Mouse (Mus musculus) B cell, adult 2 months (primary cell): ENCODE measurements at regions not wholly inside any gene's neighbourhood (a gene's known extent, or its start where the extent isn't known, plus 50 kb on each side); places are given as distances from the start of the nearest gene placed in this dataset.

ENCODE experiments used
- DNase-seq, 2 experiments: peaks; one replicate each; pipeline ENCODE4 v3.0.0; 2022

GRCm38 (mm10) chr9:120628794-120629560, 57.7 kb downstream of the Rpl14 start:
- no peak for DNase-seq

- DNase-seq = no peak
These were observed 58.4 kb downstream of the Rpl14 start for GRCm38 (mm10) chr9:120629609-120630008.

GRCm38 (mm10) chr9:120632821-120633220, 61.6 kb downstream of the Rpl14 start:
- DNase-seq = no peak

- no peak for DNase-seq
These were observed 71.4 kb downstream of the Rpl14 start for GRCm38 (mm10) chr9:120642656-120643055.

GRCm38 (mm10) chr9:120643371-120643770, 72.1 kb downstream of the Rpl14 start:
- DNase-seq = no peak

GRCm38 (mm10) chr9:120645776-120646175, 74.5 kb downstream of the Rpl14 start:
- no peak for DNase-seq

- DNase-seq = no peak
These were observed 75.8 kb downstream of the Rpl14 start for GRCm38 (mm10) chr9:120646806-120647667.

GRCm38 (mm10) chr9:120647668-120647955, 76.4 kb downstream of the Rpl14 start:
- no peak for DNase-seq

- DNase-seq = no peak
These were observed 81.5 kb downstream of the Rpl14 start for GRCm38 (mm10) chr9:120652733-120653132.

GRCm38 (mm10) chr9:120653170-120653569, 81.9 kb downstream of the Rpl14 start:
- no peak for DNase-seq

GRCm38 (mm10) chr9:120654736-120655135, 83.5 kb downstream of the Rpl14 start:
- no peak for DNase-seq

GRCm38 (mm10) chr9:120656976-120657375, 85.7 kb downstream of the Rpl14 start:
- DNase-seq = no peak

GRCm38 (mm10) chr9:120657786-120658185, 86.5 kb downstream of the Rpl14 start:
- DNase-seq = no peak

- no peak for DNase-seq
These were observed 87.3 kb downstream of the Rpl14 start for GRCm38 (mm10) chr9:120658576-120658975.

GRCm38 (mm10) chr9:120661226-120661625, 90.0 kb downstream of the Rpl14 start:
- DNase-seq = no peak

- DNase-seq = no peak
These were observed 90.5 kb downstream of the Rpl14 start for GRCm38 (mm10) chr9:120661641-120662227.

GRCm38 (mm10) chr9:120663181-120663580, 91.9 kb downstream of the Rpl14 start:
- no peak for DNase-seq

- no peak for DNase-seq
These were observed 92.8 kb downstream of the Rpl14 start for GRCm38 (mm10) chr9:120664086-120664485.

GRCm38 (mm10) chr9:120672452-120672851, 101.2 kb downstream of the Rpl14 start:
- DNase-seq = no peak

GRCm38 (mm10) chr9:120674855-120675254, 103.6 kb downstream of the Rpl14 start:
- no peak for DNase-seq

GRCm38 (mm10) chr9:120675371-120676150, 104.3 kb downstream of the Rpl14 start:
- DNase-seq = no peak

GRCm38 (mm10) chr9:120676301-120676700, 105.1 kb downstream of the Rpl14 start:
- DNase-seq = no peak

- DNase-seq = no peak
These were observed 105.5 kb downstream of the Rpl14 start for GRCm38 (mm10) chr9:120676771-120677170.
